Mouse (Mus musculus) T-helper 17 cell (primary cell): Measurements from ENCODE around the gene Bahcc1.

ENCODE experiments used
- in situ Hi-C, 2 experiments: fragments of 300-600 bp; cut with MboI, MseI; formaldehyde crosslinking; loops; 1 replicate in 1 of 2; 2 replicates in 1 of 2; pipeline ENCODE4 v1.15.1; 2025; ENCODE audit warnings: high pct_unique_total_duplicates in 2 of 2

The Bahcc1 gene

DNA sequence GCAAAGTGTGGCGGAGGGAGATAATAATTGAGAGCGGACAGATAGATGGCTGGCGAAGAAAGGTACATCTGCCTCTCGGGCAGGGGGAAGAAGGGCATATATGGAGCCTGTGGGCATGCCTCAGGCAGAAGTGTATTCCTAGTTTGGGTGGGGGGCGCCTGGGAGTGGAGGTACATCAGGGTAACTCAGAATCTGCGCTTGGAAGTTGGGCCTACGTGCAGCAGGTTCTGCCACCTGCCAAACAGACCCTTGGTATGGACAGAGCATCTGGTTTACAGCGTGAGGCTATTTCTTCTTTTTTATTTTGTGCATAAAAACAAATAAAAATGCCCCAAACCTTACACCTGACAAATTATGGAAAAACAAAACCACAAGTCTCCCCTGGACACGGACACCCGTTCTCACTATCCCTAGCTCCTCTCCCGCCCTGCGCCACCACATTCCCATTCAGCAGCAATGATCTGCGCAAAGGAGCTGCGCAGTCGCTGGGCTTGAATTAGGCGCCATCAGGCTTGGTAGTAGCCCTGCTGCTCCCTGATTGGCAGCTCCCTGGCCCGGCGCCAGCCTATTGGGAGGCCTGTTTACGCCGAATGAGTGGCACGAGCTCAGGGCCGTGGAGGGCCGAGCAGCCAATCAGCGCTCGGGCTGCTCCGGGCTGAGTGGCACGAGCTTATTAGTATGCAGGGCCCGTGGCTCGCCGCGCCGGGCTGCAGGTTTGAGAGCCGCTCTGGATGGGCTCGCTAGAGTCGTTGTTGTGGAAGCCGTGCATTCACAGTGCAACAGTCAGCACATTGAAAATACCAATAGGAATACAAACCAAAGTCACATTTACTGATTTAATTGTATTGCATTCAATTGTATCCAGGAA, at the start of gene Bahcc1:
Bahcc1 (plus strand) TSS at position 718 of the 868 bp plus-strand sequence.
- in situ Hi-C loops: no loop called here

GRCm38 (mm10) chr11:120183180-120183579, 49.6 kb upstream of the Bahcc1 start:
- in situ Hi-C loops: no loop called here

DNA sequence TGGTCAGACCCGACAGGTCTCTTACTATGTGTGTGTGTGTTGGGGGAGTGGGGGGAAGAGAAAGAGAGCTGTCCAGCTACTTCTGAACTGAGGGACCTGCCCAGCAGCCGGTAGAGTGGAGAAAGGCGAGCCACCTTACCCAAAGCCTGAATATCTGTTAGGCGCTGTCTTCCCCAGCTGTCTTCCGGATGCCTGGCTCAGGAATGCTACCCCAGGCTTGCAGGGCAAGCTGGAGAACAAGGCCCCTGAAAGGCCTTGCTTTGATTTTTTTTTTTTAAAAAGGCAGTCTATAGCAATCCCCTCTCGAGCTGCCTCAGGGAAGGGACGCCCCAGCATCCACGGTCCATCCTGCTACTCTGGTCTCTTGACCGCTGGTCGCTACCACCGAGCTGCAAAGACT, 49.0 kb upstream of the Bahcc1 start:
- in situ Hi-C loops: no loop called here

GRCm38 (mm10) chr11:120184371-120185315, 48.1 kb upstream of the Bahcc1 start:
- in situ Hi-C loops: no loop called here

DNA sequence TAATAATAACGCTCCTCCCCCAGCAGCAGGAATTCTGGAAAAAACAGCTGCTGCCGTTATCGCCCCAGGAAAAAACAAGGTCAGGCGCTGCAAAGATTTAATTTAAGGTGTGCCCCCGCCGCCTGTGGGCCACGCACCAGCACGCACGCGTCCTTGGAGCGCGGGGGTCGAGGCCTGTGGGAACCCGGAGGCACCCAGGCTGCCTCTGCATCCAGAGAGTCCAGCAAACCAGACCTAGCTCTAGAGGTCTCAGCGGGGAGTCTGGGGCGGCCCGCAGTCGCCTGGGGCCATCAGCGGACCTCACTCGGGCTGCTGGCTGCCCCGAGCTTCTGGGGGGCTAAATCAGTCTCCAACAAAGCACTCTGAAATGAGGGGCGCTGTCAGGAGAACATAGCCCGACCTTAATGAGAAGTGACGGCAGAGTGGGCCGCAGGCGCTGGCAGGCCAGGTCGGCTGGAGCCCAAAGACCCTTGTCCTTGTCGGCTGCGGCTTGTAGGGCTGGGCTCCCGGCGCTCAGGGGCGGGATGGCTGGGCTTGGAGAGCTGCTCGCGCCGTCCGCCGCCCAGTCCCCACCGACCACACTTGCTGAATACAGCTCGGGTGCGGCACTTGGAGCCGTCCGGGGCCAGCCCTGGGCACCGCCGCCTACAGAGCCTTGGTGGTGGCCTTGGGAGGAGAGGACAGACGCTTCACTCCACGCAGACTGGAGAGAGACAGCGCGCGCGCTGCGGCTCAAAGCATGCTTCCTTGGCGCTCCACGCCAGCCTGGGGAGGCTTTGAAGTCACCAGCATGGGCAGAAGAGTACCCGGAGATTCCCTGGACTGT, 47.2 kb upstream of the Bahcc1 start:
- in situ Hi-C loops: no loop called here

DNA sequence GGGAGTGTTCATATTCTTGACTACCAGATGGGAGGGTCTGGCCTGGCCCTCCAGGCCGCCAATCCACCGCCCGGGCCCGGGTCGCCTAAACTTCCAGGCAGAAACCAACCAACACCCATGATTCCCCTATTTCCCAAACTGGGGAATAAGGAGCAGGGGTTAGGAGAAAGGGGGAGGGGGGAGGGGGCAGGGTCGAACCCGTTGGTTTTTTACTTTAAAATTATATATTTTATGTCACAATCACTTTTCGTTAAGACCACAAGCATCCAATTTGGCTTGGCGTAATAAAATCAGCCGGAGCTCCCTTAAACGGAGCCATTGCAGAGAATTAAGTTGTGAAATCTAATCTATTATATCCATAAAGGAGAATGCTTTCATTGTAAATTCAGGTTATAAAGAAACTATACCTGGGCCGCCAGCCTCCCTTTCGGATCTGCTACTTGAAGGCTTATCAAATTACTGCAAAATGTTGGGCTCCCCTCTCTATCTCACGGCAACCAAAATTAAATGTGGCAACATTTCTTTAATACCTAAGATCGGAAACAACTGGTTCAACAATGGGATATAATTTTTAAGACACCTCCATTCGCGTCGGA, 46.5 kb upstream of the Bahcc1 start:
- in situ Hi-C loops: no loop called here

GRCm38 (mm10) chr11:120186821-120187235, 45.9 kb upstream of the Bahcc1 start:
- in situ Hi-C loops: no loop called here

DNA sequence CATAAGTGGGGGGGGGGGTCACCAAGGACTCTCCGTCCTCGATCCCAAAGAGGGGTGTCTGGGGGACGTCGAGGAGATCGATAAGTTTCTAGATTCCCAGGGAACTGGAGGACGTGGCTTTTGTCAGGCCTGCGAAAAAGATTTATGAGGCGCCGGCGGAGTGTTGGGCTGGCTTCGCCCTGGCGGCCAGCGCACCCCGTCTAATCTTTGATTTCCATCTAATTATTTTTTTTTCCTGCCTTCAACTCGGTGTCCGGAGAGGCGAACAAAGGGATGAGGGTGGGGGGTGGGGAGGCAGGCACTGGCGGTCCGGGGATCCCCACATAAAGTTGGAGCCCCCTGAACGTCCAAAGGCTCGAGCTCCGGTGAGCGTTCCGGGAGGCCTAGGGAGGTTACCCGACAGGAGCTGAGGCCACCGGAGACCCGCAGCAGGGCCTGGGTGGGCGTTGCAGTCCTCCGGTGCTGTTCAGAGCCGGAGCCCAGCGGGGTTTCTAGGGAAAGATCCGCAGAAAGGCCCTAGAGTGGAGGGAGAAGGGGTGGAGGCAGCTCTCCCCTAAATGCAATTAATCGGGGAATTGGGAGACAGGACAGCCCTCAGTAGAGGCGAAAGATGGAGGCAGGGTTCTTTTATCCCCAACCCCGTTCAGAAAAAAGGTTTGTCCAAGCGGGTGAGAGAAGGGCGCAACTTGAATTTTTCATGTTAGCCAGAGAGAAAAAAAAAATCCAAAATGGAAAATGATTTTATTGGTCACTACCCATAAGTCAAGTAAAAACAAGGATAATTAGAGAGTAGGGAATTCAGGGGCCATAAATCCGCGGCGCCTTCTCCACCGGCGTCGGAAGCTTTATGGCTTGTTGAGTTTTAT, 45.3 kb upstream of the Bahcc1 start:
- in situ Hi-C loops: no loop called here

- in situ Hi-C loops: no loop called here
Measured at GRCm38 (mm10) chr11:120188102-120188480, 44.7 kb upstream of the Bahcc1 start.

GRCm38 (mm10) chr11:120188481-120189441, 44.0 kb upstream of the Bahcc1 start:
- in situ Hi-C loops: no loop called here

DNA sequence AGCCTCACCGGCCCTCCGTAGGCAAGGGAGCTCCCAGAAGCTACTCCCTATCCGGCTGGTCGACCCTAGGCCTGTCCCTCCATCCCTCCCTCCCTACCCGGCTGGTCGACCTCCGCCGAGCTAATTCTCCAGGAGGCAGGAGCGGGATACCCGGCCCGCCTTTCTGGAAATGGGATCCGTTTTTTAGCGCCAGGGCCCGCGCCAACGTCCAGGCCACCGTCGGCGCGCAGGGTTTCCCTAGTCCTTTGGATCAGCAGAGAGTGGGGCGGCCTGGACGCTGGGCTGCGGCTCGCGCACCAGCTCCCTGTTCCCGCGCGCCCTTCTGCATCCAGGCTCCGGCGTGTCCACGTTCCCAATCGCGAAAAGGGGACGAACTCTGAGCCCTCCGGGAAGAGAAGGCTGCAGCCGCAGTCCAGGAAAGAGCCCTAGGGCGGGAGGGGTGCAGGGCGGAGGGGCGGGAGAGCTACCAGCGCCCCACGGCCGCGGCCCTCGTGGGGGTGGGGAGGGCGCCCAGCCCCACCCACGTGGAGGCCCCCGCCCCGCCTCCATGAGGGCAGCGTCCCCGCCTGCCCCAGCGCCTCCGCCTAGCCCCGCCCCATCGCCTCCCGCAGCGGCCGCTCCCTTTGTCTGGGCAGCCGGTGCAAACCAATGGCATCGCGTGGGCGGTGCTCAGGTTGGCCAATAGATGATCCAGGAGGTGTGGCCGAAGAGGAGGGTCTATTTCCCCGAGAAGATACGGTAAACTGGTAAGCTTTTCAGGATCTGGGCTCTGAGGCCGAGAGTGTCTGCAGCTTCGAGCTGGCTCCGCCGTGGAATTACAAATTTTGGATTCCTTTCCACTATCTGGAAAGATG, 43.1 kb upstream of the Bahcc1 start:
- in situ Hi-C loops: no loop called here

DNA sequence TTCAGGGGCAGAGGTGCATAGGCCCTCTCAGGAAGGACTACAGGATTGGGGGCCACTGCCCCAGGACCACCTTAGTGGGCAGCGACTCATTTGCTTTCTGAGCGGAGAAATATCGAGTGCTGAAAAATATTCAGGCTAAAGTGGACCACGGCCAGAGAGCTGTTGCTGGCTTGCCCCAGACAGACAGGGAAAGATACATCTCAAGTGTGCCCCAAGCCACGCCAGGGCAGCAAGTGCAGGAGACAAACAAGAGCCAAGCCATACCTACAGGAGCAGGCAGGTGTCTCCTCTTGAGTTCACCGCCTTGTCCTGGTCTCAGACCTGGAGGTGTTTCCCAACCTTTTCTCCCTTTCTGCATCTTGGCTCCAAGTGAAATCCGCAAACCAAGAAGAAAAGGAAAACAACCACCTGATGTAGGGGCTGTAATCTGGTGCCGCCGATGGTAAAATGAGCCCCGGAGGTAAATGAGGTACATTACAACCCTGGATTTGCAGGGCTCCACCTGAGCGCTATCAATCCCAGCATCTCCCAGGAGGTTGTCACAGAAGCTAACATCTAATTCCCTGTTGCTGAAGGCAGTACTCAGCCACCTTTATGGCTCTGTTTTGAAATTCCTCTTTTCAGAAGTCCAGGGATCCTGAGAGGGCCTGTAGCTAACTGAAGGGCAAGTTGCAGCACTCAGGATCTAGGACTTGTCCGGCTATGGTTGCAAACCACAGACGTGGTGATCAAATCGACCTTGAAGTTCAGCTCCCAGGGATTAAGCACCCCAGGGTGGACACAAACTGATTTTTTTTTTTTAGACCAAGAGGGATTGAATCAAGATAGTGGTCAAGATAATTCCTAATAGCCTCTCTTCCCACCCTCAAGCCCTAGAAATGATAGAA, 42.0 kb upstream of the Bahcc1 start:
- in situ Hi-C loops: no loop called here

- in situ Hi-C loops: no loop called here
Measured at GRCm38 (mm10) chr11:120198831-120199230, 33.9 kb upstream of the Bahcc1 start.

- in situ Hi-C loops: no loop called here
Measured at GRCm38 (mm10) chr11:120199766-120200165, 33.0 kb upstream of the Bahcc1 start.

DNA sequence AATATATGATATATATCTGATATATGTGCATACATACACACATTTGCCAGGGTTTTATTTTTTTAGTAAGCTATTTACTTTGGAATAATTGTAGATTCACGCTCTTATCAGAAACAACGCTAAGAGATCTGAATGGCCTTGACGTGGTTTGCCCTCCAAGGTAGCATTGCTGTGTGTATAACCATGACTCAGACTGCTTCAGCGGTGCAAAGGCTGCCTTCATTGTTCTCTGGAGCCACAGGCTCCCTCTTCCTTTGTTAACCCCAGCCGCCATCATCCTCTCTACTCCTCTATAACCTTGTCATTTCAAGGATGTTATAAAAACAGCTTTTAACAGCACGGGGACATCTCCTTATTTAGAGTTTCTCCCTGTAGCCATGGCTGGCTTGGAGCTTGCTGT, 32.1 kb upstream of the Bahcc1 start:
- in situ Hi-C loops: no loop called here

GRCm38 (mm10) chr11:120204200-120204599, 28.5 kb upstream of the Bahcc1 start:
- in situ Hi-C loops: no loop called here

GRCm38 (mm10) chr11:120206069-120206668, 26.6 kb upstream of the Bahcc1 start:
- in situ Hi-C loops: no loop called here
